Mouse (Mus musculus): ENCODE measurements around the gene Slfn4. TPM values are rescaled to one million over a fixed set of nuclear protein-coding genes. Genes with fewer than 3 reads are reported as not detected.
"Not testable (repeated sequence)": the region's sequence is repeated elsewhere in the genome, so short reads cannot be mapped to it uniquely, and the experiment has no call there.

The Slfn4 gene
- 0.04 and 0.08 TPM in 2 replicates for polyA plus RNA-seq (2012; rRNA removed)

DNA sequence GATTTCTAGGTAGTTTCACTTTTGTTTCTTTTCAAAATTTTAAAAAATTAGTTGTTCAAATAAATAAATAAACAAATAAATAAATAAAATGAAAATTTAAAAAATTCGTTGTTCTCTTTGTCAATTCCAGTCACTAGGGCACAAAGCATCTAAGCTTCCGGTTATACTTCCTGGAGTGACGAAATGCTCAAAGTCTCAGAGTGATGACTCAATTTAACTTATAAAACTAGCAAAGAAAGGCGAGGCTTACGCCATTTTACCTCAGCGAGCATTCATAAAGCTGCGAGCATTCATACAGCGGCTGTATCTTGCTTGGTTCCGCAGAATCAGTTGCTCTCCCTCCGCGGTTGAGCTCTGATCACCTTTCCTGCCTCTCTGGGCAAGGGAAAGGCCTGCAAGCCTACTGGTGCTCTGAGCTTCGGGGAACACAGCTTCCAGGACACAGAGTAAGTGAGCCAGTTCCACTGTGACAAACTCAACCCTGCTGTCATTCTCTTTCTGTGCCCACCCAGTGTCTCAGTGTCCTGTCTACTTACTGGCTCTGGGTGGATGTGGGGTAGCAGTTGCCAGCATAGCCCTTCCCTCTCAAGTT is at the start of gene Slfn4:
Gene Slfn4, plus strand, starts transcription at position 239 of the 592 bp plus-strand sequence.
- no peak for DNase-seq (ENCODE audit: extremely low spot score in 1 of 2, low spot score in 1 of 2)

DNA sequence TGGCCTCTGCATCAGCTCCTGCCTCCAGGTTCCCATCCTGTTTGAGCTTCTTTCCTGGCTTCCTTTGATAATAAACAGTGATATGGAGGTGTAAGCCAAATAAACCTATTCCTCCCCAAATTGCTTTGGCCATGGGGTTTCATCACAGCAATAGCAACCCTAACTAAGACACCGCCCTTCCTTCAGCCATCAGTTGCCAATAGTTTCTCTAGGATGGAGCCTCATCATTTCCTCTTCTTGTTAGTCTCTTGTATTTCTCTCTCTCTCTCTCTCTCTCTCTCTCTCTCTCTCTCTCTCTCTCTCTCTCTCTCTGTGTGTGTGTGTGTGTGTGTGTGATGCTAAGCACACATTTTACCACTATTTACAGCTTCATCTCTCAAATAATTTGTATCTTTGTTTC is 49.4 kb upstream of the Slfn4 start:
- DNase-seq (ENCODE audit: extremely low spot score in 1 of 2, low spot score in 1 of 2) = not testable (repeated sequence)

DNA sequence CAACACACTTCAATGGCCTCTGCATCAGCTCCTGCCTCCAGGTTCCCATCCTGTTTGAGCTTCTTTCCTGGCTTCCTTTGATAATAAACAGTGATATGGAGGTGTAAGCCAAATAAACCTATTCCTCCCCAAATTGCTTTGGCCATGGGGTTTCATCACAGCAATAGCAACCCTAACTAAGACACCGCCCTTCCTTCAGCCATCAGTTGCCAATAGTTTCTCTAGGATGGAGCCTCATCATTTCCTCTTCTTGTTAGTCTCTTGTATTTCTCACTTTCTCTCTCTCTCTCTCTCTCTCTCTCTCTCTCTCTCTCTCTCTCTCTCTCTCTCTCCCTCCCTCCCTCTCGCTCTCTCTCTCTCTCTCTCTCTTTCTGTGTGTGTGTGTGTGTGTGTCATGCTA is 37.7 kb upstream of the Slfn4 start:
- not testable (repeated sequence) for DNase-seq (ENCODE audit: extremely low spot score in 1 of 2, low spot score in 1 of 2)

DNA sequence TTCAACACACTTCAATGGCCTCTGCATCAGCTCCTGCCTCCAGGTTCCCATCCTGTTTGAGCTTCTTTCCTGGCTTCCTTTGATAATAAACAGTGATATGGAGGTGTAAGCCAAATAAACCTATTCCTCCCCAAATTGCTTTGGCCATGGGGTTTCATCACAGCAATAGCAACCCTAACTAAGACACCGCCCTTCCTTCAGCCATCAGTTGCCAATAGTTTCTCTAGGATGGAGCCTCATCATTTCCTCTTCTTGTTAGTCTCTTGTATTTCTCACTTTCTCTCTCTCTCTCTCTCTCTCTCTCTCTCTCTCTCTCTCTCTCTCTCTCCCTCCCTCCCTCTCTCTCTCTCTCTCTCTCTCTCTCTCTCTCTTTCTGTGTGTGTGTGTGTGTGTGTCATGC is 26.0 kb upstream of the Slfn4 start:
- not testable (repeated sequence) for DNase-seq (ENCODE audit: extremely low spot score in 1 of 2, low spot score in 1 of 2)

DNA sequence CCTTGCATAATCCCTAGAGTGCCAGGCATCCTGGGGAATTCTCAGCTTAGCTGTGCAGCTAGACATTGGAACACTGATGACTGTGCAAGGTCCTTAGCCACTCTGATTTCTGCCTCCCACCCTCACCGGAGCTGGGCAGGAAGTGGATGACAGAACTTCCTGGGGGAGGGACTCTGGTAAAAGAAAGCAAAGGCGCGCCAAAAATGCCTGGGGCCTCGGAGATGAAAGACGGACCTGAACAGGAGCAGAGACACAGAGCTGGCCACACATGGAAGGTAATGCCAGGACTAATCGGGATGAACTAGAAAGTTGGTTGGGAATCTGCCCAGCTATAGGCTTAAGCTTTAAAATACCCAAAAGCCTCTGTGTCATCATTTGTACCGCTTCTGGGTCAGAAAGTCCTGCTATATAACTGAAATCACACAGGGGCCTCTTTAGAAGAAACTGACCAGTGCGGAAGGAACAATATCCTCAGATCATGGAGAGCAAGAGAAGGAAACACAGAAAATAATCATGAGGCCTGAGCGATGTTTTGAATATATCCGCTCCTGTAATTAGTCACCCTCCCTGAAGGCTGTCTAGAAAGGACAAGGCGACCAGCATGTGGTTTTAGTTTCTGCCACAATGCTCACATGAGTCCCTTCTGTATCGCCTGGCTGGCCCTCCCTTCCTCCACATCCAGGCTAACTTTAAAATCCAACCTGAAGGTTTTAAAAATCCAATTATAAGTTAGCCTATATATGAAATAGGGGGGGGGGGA is 16.3 kb downstream of the Slfn4 start, which contains the start of gene Slfn3:
Gene Slfn3, plus strand, starts transcription at position 197 of the 760 bp plus-strand sequence.
- no peak for DNase-seq (ENCODE audit: extremely low spot score in 1 of 2, low spot score in 1 of 2)

DNA sequence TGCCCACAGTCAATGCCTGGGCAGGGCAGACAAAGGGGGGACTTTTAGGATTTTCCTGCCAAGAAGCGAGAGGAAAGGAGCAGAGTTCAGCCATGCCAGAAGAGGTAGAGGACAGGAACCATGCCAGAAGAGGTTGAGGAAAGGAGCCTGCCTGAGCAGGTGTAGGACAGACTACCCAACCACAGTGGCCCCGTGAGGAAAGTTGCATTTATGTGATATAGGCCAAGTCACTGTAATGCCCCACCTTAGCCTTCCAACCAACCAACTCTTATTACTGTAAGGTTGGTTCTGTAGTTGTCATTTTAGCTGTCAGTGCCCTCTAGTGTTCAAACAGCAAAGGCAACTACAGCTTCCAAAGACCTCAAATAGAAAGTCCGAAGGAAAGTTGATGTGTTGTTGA is 17.0 kb downstream of the Slfn4 start:
- peak; percentile 1 to 40 for DNase-seq (ENCODE audit: extremely low spot score in 1 of 2, low spot score in 1 of 2)

DNA sequence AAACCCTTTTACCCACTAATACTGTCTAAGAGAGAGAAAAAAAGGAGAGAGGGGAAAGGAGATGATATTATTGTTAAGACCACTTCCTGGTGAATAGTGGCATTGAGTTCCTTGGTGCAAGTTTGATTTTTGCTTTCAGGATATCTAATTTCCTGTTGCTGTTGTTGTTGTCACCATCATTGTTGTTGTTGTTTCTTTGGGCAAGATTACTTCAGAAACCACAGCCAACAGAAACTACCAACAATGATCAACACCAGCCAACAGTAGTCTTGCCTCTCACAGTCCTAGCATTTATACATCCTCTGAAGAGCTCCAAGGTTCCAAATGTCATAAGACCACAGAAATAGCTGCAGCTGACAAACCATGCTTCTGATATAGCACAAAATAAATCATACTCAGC is 30.0 kb downstream of the Slfn4 start:
- DNase-seq (ENCODE audit: extremely low spot score in 1 of 2, low spot score in 1 of 2) = no peak

DNA sequence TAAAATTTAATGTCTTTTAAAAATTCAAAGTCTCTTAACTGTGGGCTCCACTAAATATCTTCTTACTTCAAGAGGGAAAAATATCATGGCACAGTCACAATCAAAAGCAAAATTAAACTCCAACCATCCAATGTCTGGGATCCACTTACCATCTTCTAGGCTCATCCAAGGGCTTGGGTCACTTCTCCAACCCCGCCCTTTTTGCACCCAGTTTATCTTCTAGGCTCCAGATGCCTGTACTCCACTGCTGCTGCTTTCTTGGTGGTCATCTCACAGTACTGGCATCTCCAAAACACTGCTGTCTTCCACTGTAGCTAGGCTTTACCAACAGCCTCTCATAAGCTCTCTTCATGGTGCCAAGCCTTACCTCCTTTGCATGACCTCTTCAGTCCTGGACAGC is 41.1 kb downstream of the Slfn4 start:
- DNase-seq (ENCODE audit: extremely low spot score in 1 of 2, low spot score in 1 of 2) = no peak

DNA sequence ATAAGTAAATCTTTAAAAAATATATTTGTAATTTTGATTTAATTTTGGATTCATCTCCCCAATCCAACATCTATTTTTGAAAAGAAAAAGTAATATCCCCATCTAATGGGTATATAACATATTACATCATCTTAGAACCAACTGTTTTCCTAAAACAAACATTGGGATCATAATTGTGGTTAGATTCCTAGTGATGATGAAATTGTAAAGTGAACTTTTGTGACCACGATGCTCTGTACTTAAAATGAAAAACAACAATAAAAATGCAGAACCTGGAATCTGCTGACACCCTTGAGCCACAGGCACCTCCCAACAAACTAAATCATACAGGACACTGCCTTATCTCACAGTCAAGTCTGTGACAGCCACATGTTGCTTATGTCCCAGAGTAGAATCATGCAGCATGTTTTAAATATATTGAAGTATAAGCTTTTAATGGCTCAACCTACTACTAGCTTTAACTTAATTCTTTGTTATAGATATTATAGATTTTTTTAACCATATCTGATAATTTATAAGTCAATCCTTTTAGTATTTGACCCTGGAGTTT is 46.4 kb downstream of the Slfn4 start:
- no peak for DNase-seq (ENCODE audit: extremely low spot score in 1 of 2, low spot score in 1 of 2)

DNA sequence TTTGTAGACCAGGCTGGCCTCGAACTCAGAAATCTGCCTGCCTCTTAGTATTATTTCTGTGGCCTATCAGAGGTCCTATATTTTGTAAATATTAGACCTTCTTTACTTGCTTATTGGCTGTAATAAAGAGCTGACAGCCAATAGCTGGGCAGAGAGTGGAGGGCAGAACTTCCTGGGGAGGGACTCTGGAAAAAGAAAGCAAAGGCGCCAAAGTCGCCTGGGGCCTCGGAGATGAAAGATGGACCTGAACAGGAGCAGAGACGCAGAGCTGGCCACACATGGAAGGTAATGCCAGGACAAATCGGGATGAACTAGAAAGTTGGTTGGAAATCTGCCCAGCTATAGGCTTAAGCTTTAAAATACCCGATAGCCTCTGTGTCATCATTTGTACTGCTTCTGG is 48.4 kb downstream of the Slfn4 start:
- DNase-seq (ENCODE audit: extremely low spot score in 1 of 2, low spot score in 1 of 2) = no peak

DNA sequence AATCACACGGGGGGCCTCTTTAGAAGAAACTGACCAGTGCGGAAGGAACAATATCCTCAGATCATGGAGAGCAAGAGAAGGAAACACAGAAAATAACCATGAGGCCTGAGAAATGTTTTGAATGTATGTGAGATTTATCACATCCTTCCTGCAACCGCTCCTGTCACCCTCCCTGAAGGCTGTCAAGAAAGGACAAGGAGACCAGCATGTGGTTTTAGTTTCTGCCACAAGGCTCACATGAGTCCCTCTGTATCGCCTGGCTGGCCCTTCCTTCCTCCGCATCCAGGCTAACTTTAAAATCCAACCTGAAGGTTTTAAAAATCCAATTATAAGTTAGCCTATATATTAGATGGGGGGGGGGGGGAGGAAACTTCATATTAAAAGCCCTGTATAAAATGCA is 48.8 kb downstream of the Slfn4 start:
- DNase-seq (ENCODE audit: extremely low spot score in 1 of 2, low spot score in 1 of 2) = not testable (repeated sequence)

DNA sequence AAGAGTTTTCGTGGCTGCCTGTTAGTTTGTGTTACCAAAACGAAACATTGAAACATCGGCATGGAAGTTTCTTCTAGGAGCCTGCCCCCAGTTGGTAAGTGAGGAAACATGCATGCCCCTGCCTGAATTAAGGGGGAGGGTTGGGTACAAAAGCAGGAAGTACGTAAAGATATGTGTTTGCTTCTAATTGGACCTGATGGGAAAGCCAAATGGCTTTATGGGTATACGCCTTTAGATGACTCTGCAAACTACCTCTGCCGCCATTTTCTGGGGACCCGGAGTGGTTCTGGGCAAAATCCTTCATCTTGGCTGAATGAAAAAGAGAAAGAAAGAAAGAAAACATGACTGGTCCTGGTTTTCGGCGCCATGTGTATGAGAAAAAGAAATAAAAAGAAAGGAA is 49.2 kb downstream of the Slfn4 start:
- DNase-seq (ENCODE audit: extremely low spot score in 1 of 2, low spot score in 1 of 2) = no peak

DNA sequence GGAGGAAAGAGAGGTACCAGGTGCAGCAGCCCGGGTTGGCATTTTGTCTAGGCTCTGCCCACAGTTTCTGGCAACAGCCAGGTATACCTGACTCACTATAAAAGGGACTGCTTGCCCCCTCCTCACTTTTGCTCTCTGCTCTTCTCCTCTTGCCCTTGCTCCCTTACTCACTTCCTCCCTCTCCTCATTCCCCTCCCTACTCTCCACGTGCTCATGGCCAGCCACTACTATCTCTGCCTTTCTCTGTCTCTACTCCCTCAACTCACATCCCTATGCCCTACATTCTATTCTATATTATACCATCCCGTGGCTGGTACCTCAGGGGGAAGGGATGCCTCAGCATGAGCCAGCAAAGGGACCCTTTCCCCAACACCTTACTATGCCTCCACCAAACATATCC is 49.8 kb downstream of the Slfn4 start:
- no peak for DNase-seq (ENCODE audit: extremely low spot score in 1 of 2, low spot score in 1 of 2)

DNA sequence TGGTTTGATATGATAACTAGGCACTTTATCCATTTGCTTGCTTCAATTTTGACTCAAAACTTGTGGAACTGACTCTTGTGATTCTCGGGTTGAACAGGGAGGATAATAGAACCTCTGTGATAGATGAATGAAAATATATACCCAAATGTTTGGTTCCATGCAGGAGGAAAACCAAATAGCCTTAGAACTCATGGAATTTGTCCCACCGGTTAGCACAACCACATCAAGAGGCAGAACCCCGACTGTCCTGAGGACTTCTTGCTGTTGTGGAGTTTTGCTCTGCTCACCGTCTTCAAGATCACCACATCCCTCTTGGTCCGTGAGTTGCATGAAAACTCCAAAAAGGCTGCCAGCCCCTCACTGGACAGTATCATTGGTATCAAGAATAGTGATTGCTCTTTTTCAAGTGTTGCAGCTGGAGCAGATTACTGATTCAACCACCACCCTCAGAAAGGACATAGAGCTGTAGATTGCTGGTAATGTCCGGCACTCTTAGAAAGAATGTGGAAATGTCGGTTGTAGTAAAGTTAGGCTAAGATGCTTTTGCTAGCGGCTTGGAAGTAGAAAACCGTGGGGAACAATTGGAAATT is 50.5 kb downstream of the Slfn4 start:
- no peak for DNase-seq (ENCODE audit: extremely low spot score in 1 of 2, low spot score in 1 of 2)

DNA sequence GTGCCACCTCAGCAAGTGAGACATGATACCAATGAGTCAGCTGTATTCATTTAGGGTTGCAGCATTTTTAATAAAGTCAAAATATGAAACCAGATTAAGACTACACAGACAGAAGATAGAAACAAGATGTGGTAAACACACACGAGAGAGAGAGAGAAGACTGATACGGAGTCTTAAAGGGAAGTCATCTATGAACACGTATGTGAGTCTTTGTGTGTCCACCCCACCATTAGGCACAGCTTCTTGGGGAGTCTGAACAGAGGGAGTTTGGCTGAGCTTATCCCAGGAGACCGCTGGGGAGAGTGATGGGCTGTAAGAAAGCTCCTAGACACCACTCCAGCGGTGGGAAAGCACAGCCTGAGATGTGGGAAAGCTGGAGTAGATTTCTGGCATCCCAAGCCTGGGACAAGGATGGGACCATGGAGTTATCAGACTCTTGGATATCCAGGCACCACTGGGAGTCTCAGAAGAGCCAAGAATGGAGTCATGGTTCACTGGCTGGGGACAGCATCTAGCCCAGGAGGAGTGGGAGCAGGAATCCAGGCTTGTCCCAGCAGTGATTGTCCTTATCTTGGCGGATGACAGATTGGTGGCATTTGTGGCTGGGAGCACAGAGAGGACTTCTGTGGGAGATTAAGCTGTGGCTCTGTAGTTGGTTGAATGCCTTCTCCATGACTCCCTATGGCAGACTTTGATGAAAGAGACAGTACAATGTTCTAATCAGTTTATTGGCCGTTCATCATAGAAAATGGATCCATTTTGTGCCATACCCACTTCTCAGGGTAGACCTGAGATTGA is 53.1 kb downstream of the Slfn4 start:
- DNase-seq (ENCODE audit: extremely low spot score in 1 of 2, low spot score in 1 of 2) = no peak

DNA sequence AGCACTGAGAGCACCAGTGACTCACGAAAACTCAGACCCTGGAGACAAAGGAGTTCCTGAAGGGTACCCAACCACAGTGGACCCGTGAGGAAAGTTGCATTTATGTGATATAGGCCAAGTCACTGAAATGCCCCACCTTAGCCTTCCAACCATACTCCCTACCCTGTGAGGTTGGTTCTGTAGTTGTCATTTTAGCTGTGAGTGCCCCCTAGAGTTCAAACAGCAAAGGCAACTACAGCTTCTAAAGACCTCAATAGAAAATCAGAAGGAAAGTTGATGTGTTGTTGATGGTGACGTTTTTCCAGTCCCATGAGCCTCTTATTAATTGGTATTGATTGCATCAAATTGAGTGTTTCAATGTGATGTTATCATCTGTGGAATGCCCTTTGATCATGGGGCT is 56.0 kb downstream of the Slfn4 start:
- peak in 1 of 2 experiments; percentile 2 for DNase-seq (ENCODE audit: extremely low spot score in 1 of 2, low spot score in 1 of 2)

DNA sequence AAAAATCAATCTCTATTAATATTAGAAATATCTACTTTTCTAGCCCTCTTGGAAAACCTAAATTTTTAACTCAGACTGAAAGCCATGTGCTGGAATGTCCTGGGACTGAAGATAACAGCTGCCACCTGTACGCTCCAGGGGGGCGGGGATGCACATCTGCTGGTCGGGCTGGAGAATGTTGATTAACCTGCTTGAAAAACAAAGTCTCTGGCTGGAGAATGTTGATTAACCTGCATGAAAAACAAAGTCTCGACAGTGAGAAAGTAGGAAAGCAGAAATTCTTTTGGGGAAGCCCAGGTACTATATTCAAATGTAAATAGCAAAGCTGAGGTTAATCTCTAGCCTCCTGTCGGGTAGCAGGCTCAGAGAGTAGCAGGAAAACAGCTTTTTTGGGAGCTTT is 58.6 kb downstream of the Slfn4 start:
- DNase-seq (ENCODE audit: extremely low spot score in 1 of 2, low spot score in 1 of 2) = not testable (repeated sequence)

DNA sequence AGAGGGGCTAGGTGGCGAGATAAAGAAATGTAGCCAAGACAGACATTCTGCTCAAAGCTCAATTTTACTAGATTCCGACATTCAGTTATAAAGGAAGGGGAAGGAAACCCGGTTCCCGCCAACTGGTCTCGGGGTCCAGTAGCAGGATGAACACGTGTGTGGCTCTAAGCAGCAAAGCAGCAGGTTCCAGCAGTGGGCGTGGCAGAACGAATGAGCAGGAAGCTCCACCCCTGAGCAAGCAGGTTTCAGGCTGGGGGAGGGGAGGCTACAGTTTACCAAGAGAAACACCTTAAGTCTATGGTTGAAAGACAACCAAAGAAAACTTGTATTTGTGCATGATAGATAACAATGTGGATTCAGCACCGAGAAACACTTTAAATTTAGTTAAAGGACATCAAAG is 62.4 kb downstream of the Slfn4 start:
- not testable (repeated sequence) for DNase-seq (ENCODE audit: extremely low spot score in 1 of 2, low spot score in 1 of 2)

DNA sequence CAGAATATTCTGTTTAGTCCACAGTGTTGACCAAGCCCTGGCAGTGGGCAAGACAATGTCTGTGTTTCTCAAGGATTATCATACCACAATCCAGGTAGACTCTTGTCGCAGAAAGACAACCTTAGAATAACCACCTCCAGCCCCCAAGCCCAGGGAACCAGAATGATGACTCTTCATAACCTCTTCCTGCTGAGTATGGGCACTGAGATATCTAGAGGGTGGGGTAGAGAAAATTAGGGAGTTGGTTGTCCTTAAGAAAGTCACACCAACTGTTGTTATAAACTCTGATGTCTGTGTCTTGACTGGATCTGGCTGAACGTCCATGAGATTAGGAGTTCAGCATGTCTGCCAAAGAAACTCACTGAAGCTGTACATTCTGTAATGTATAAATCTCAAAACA is 63.4 kb downstream of the Slfn4 start:
- DNase-seq (ENCODE audit: extremely low spot score in 1 of 2, low spot score in 1 of 2) = no peak

DNA sequence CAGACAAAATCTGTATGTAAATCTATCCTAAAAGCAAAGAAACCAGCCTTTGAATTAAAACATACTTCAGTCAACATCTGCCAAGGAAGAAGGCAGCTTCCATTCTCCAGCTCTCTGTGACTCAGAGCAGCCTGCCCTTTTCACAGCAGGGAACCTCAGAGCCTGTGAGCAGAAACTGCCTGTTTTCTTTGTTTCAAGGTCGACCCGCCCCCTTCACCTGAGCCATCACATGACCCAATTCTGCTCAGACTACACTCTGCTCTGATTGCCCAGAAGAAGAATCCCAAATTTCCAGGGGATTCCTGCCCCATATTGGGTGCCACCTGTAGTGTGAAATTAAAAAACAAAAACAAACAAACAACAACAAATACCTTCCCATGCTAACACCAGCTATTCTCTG is 64.8 kb downstream of the Slfn4 start:
- no peak for DNase-seq (ENCODE audit: extremely low spot score in 1 of 2, low spot score in 1 of 2)
